Mouse (Mus musculus) brain, embryonic 14.5 days (tissue): Measurements from ENCODE around the gene Vmn2r111.
"Not testable (repeated sequence)": the region's sequence is repeated elsewhere in the genome, so short reads cannot be mapped to it uniquely, and the experiment has no call there.

ENCODE experiments used
- CTCF ChIP-seq: fragments of 200-500 bp; IDR thresholded peaks from 2 replicates; pipeline ENCODE4 v1.5.1; 2012; ENCODE audit warnings: inconsistent platforms, mild to moderate bottlenecking, moderate library complexity, borderline replicate concordance; ENCODE audit not compliant: insufficient read depth, insufficient read length; ENCODE audit errors: extremely low read depth
- POLR2A ChIP-seq: fragments of 200-500 bp; IDR thresholded peaks from 2 replicates; pipeline ENCODE4 v1.6.1; 2012; ENCODE audit warnings: mild to moderate bottlenecking, inconsistent platforms, borderline replicate concordance; ENCODE audit not compliant: poor library complexity, insufficient read depth, insufficient read length, severe bottlenecking; ENCODE audit errors: extremely low read depth

DNA sequence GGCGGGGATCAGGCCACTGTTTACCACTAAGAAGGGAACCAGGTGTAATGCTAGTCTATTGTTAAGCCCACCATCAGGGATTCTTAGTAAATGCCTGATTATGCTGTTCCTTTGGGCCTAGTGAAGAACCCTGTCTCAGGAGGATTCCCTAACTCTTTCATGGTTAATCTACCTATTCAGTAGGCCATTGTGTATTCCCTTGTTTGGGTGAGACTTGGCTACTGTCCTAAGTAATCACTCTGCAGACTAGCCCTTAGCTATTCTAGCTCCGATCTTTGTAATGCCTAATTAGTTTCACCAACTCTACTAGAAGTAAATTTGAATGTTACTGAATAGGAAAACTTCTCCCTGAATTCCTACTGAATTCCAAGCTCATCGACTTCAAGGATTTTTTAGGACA lies 53.2 kb downstream of the Vmn2r111 start:
- TF ChIP-seq CTCF, POLR2A: not testable (repeated sequence)
